Mouse (Mus musculus) liver, adult 10 weeks (tissue): ENCODE measurements around the gene Cyp4a14. TPM values are rescaled to one million over a fixed set of nuclear protein-coding genes. Genes with fewer than 3 reads are reported as not detected.

Source experiments
- polyA plus RNA-seq: library from polyadenylated mRNA; stranded (reverse); fragments of 350-450 nt; fragmentation: Illumina TruSeq; extraction: RNeasy Lipid Tissue Mini Kit (QIAGEN cat#74804); gene quantifications from one replicate; pipeline ENCODE4 v1.2.3, GENCODE M21; 2014; ENCODE audit warnings: low read depth, low replicate concordance

Cyp4a14 gene
- 1,492 TPM for polyA plus RNA-seq

DNA sequence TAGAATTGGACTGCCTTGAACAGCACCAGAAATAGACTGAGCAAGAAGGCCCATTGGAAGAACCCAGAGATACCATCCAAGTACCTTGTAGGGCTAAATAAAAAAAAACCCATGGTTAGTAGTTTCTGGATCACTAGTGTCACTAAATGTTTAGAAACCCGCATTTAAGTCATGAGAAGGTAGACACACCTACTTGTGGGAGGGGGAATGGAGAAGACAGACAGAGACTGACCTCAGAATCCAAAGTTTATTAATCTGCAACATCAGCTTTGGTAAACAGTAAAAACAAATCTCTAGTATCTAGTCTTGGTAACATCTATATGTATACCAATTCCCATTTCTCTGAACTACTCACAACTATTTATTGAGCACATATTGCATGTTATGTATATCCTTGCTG, at the start of gene Cyp4a14:
Cyp4a14 (minus strand) TSS at position 142 of the 400 bp plus-strand sequence.

DNA sequence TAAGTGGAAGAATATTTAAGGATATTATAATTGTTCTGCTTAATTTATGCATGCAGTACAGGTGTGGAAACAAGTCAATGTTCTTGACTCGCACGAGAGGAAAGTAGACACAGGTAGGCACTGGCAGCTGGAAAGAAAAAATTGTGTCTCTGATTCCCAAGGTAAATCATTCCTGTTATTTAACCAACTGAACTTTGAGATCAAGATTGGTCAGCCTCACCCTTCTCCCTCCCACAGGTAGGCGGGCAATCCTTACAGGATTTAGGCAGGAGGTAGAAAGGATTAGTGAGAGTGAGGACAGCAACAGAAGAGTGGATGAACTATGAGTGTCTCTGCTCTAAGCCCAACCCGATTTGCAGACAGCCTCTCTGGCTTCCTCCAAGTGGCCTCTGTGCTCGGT, 22.1 kb upstream of the Cyp4a14 start, which contains the start of gene Cyp4a10:
Cyp4a10 (plus strand) TSS at position 265 of the 400 bp plus-strand sequence.

DNA sequence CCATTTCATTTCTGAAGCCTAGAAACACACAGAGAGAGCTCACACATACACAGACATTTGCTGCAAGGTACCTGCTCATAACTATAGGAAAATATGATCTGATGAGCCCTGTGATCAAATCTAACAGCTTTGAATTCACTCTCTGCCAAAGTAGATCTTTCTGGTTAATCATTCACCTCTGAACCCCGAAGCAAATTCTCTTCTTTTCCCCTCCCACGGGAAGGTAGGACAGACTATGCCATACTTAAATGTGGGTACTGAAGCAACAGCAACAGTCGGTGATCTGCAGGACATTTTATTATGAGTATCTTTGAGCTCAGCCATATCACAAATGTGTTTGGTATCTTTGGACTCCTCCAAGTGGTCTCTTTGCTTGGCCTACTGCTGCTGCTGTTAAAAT, 43.6 kb downstream of the Cyp4a14 start, which contains the start of gene Cyp4a30b:
Cyp4a30b (plus strand) TSS at position 301 of the 400 bp plus-strand sequence.

Other genes starting within 250 kb of the Cyp4a14 start
- 1.4 TPM for gene Cyp4a12a, start 197.1 kb downstream of the Cyp4a14 start, polyA plus RNA-seq
- 0.42 TPM for gene Cyp4a12b, start 84.5 kb downstream of the Cyp4a14 start, polyA plus RNA-seq
- not detected for gene Cyp4a30b, start 43.5 kb downstream of the Cyp4a14 start, polyA plus RNA-seq
- 1,850 TPM for gene Cyp4a10, start 22.1 kb upstream of the Cyp4a14 start, polyA plus RNA-seq
- gene Cyp4a31, start 67.5 kb upstream of the Cyp4a14 start, polyA plus RNA-seq = 21.6 TPM
- 24.2 TPM for gene Cyp4a32, start 104.8 kb upstream of the Cyp4a14 start, polyA plus RNA-seq
- 13.7 TPM for gene Cyp4b1, start 151.6 kb upstream of the Cyp4a14 start, polyA plus RNA-seq
- gene Efcab14, start 241.6 kb upstream of the Cyp4a14 start, polyA plus RNA-seq = 19.1 TPM